Mouse (Mus musculus) midbrain, postnatal 0 days (tissue): ENCODE measurements at regions not wholly inside any gene's neighbourhood (a gene's known extent, or its start where the extent isn't known, plus 50 kb on each side); places are given as distances from the start of the nearest gene placed in this dataset.

Source experiments
- ATAC-seq: fragments of 200-750 bp; cut with Nextera tagmentation; 2 replicates; pipeline ENCODE4 v1.8.0; 2017; ENCODE audit warnings: moderate number of reproducible peaks, mild to moderate bottlenecking, moderate TSS enrichment, moderate library complexity; ENCODE audit not compliant: low FRiP score
- DNase-seq: peaks from one replicate; pipeline ENCODE4 v3.0.0-alpha.2; 2015; ENCODE audit warnings: low spot score
- H3K27ac ChIP-seq: fragments of 300-500 bp; sonication (generic); 2 replicates; pipeline ENCODE4 v1.5.1; 2014; ENCODE audit warnings: low read depth, mild to moderate bottlenecking, low read length, mixed read lengths
- H3K27me3 ChIP-seq: fragments of 300-500 bp; sonication (generic); 2 replicates; pipeline ENCODE4 v1.6.1; 2014; ENCODE audit warnings: low read length, control low read depth, mixed read lengths; ENCODE audit not compliant: insufficient read depth
- H3K36me3 ChIP-seq: fragments of 300-500 bp; sonication (generic); 2 replicates; pipeline ENCODE4 v1.6.1; 2014; ENCODE audit warnings: low read length, control low read depth, mixed read lengths; ENCODE audit not compliant: insufficient read depth
- H3K4me1 ChIP-seq: fragments of 300-500 bp; sonication (generic); 2 replicates; pipeline ENCODE4 v1.6.1; 2014; ENCODE audit warnings: mild to moderate bottlenecking, control low read depth, antibody characterized with exemption, low read length, mixed read lengths; ENCODE audit not compliant: insufficient read depth
- H3K4me2 ChIP-seq: fragments of 300-500 bp; sonication (generic); 2 replicates; pipeline ENCODE4 v1.6.1; 2014; ENCODE audit warnings: low read depth, mild to moderate bottlenecking, low read length, mixed read lengths; ENCODE audit not compliant: poor library complexity, severe bottlenecking
- H3K4me3 ChIP-seq: fragments of 300-500 bp; sonication (generic); 2 replicates; pipeline ENCODE4 v1.5.1; 2014; ENCODE audit warnings: low read depth, mild to moderate bottlenecking, low read length, moderate library complexity
- H3K9ac ChIP-seq: fragments of 300-500 bp; sonication (generic); replicated peaks from 2 replicates; pipeline ENCODE4 v1.6.1; 2014; ENCODE audit warnings: mild to moderate bottlenecking, low read length, moderate library complexity, mixed read lengths; ENCODE audit not compliant: poor library complexity, severe bottlenecking
- H3K9me3 ChIP-seq: fragments of 300-500 bp; sonication (generic); 2 replicates; pipeline ENCODE4 v1.6.1; 2016; ENCODE audit warnings: low read length, control low read depth
- CTCF ChIP-seq: IDR thresholded peaks from 2 replicates; pipeline ENCODE4 v1.5.1; 2016; ENCODE audit warnings: antibody characterized with exemption, mild to moderate bottlenecking
- WGBS: fragments of 180-500 bp; shearing (Covaris S2); extraction: QIAGEN DNeasy Blood & Tissue Kit; methylation state at CpG from one replicate; pipeline ENCODE4 v1.1.7; 2014; 5-methylcytosine and 5-hydroxymethylcytosine counted together

DNA sequence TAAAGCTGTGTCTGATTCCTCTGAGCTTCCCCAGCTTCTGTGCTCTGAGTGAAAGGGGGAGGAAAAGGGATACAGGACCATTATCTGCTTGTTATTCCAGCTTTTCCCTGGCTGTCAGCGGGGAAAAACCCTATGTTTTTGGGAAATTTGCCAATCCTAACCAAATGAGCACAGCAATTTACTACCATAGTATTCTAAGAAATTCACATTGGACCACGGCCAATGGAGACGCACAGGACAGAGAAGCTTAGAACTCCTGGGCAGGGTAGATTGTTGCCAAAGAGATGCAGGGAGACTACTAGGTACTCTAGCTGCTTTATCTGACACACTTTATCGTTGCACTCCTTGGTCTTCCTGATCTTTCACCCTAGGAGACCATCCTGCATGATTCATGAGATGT, 303.2 kb downstream of the Olfm3 start:
- 62% methylated on average over 4 of the region's 4 CpGs for WGBS
- Histone ChIP-seq H3K4me3 (no peak overlapping the region), H3K36me3 (no peaks in the 10 kb centered on the region), H3K9ac (no peak overlapping the region), H3K9me3 (no peaks in the 10 kb centered on the region), H3K4me1 (no peaks in the 10 kb centered on the region), H3K27ac (no peak overlapping the region), H3K27me3 (no peaks in the 10 kb centered on the region), H3K4me2 (no peak overlapping the region)
- no peak for ATAC-seq
- TF ChIP-seq CTCF, result no peak
- peak; percentile 4 for DNase-seq

DNA sequence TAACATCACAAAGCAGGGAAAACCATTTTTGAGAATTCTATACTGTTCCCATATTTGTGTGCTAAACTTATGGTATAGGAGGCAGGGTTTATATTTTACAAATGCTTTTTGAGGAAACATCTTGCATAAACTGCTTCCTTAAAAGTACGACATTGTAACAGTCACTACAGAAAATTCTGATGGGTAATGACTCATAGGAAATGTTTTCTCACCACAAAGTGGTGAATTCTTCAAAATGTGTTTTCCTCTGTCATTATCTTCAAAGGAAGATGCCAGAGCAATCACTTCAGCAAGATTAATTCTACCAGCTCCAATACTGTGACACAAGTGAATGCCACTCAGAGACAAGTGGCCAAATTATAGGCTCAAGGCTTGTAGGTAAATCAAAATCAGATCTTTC, 308.0 kb downstream of the Olfm3 start:
- Histone ChIP-seq H3K27me3 (no peaks in the 10 kb centered on the region), H3K4me2 (no peak overlapping the region)

DNA sequence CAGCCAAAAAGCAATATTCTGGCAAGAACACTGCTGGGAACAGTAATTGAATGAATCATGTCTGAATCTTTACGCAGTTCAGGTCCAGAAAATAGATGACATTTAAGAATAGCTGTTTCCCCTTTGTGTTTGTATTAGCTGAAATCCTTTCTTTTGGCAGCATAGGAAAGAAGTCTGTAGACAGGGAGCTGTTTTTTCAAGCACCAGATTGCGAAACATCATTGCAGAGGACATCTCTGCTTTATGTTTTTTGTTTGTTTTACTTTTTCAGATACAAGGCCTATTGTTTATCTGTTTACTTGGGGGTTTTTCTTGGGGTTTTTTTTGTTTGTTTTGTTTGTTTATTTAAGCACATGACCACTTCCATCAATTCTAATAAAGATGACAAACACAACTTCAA, 309.6 kb downstream of the Olfm3 start:
- no peak for ATAC-seq
- 38% methylated on average over 2 of the region's 2 CpGs for WGBS
- H3K27me3 ChIP-seq, result no peaks in the 10 kb centered on the region

More for the DNA sequence above, 308.0 kb downstream of the Olfm3 start:
- DNase-seq (no peak), ATAC-seq (no peak)
- H3K9ac ChIP-seq, result no peak overlapping the region
- WGBS, result 90% methylated on average over 1 of the region's 1 CpGs
- H3K36me3 ChIP-seq, result no peaks in the 10 kb centered on the region
- H3K27ac ChIP-seq, result no peak overlapping the region
- H3K4me1 ChIP-seq, result no peaks in the 10 kb centered on the region
- no peaks in the 10 kb centered on the region for H3K9me3 ChIP-seq
- H3K4me3 ChIP-seq, result no peak overlapping the region
- no peak for TF ChIP-seq CTCF

DNA sequence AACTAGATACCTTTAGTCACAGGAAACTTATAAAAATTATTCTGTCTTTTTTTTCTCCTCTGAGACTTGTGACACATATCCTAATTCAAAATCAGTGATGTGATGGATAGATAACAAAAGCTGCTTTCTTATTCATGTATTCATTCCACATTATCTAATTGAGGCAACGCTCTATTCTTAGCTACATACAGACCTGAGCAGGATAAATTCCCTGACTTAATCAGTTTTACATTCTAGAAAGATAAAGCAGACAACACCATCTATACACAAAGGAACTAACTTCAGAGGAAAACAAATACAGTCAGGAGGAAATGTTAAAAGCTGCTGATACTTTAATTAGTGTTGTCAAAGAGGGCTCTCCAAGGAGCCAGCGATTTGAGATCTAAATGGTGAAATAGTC, 336.6 kb downstream of the Olfm3 start:
- 35% methylated on average over 2 of the region's 2 CpGs for WGBS
- no peaks in the 10 kb centered on the region for H3K4me1 ChIP-seq
- no peaks in the 10 kb centered on the region for H3K36me3 ChIP-seq
- no peaks in the 10 kb centered on the region for H3K9me3 ChIP-seq
- H3K4me2 ChIP-seq, result no peak overlapping the region
- H3K9ac ChIP-seq, result no peak overlapping the region
- DNase-seq (no peak), ATAC-seq (no peak)
- no peak overlapping the region for H3K4me3 ChIP-seq
- H3K27ac ChIP-seq, result no peak overlapping the region
- no peaks in the 10 kb centered on the region for H3K27me3 ChIP-seq
- TF ChIP-seq CTCF, result no peak

More for the DNA sequence above, 309.6 kb downstream of the Olfm3 start:
- no peak for TF ChIP-seq CTCF
- H3K9me3 ChIP-seq, result no peaks in the 10 kb centered on the region
- no peaks in the 10 kb centered on the region for H3K36me3 ChIP-seq
- H3K4me2 ChIP-seq, result no peak overlapping the region
- H3K4me1 ChIP-seq, result no peaks in the 10 kb centered on the region
- no peak overlapping the region for H3K9ac ChIP-seq
- H3K27ac ChIP-seq, result no peak overlapping the region
- no peak overlapping the region for H3K4me3 ChIP-seq
- DNase-seq, result no peak

DNA sequence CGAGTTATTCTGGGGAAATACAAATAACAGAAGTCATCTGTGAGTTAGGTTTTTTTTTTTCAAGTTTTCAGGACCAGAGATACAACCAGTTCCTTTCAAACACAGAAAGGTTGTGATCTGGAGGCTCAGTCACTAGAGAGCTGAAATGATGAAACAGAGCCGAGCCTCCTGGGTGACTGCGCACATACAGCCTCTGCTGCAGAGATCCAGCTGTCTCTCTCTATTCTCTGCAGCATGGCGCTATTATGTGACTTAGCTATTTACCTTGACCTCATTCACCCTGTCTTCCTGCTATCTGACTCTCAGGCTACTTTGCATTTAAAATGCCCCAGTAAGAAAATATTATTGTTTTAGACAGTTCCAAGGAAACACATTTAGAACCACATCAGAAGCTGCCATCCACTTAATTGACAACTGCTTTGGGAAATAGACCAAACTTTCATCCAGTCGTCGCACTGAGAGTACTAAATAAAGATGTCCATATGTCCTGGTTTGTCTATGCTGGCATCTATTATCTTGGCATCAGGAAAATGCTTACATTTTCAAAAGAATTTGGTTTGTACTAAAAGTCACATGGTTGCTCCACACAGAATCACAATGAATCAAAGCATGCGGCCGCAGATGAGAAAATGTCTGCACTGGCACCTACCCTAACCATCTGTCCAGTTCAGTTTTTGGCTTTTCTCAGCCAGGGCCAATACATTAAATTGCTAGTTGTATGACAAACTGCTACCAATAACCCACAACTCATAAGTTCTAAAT, 348.9 kb downstream of the Olfm3 start:
- WGBS, result 61% methylated on average over 8 of the region's 8 CpGs
- no peak overlapping the region for H3K4me2 ChIP-seq
- no peaks in the 10 kb centered on the region for H3K4me1 ChIP-seq
- ATAC-seq (no peak), DNase-seq (no peak)
- H3K27me3 ChIP-seq, result no peaks in the 10 kb centered on the region
- H3K9me3 ChIP-seq, result no peaks in the 10 kb centered on the region
- no peak overlapping the region for H3K27ac ChIP-seq
- no peak overlapping the region for H3K4me3 ChIP-seq
- H3K9ac ChIP-seq, result no peak overlapping the region
- H3K36me3 ChIP-seq, result no peaks in the 10 kb centered on the region
- no peak for TF ChIP-seq CTCF

DNA sequence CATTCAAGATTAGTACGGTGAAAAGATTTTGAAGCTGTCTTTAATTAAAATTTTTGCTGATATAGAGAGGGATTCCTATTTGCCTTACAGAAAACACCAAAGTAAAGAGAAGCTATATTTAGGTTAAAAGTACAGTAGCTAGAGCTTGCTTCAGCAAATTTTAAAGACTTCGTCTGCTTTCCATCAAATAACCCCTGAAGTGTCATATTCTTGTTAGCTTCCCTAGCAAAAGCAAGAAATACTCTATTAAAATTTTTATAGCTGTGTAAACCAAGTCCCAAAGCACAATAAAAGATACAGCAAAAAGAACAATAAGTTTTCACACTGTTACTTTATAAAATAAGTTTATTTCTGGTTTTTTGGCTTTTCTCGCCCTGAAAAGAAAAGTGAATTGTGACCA, 372.3 kb downstream of the Olfm3 start:
- Histone ChIP-seq H3K36me3 (no peaks in the 10 kb centered on the region), H3K4me3 (no peak overlapping the region), H3K4me1 (no peaks in the 10 kb centered on the region), H3K27me3 (no peaks in the 10 kb centered on the region), H3K9ac (no peak overlapping the region), H3K27ac (no peak overlapping the region), H3K4me2 (no peak overlapping the region), H3K9me3 (no peaks in the 10 kb centered on the region)
- WGBS, result 71% methylated on average over 3 of the region's 3 CpGs
- TF ChIP-seq CTCF, result no peak
- ATAC-seq, result no peak
- DNase-seq, result no peak
